ENCODE assay signal across 8 mouse cellular contexts in genomic region chr7:97325156-97325985, GRCm38 (mm10). TPM values are rescaled to one million over a fixed set of nuclear protein-coding genes. Genes with fewer than 3 reads are reported as not detected.
DNase-seq lines count a peak whose midpoint lies in the region; ATAC-seq and TF ChIP-seq lines count a peak whose summit lies in the region.

No protein-coding gene starts in this region.

- no peak for ATAC-seq in heart, embryonic 13.5 days (ENCODE audit: extremely low read depth, insufficient number of reproducible peaks, low FRiP score, low TSS enrichment)
- peak; percentile 54 for ATAC-seq in forebrain, embryonic 15.5 days (replicated peaks)
- ATAC-seq in limb, embryonic 13.5 days (ENCODE audit: low FRiP score, low read depth), result peak; percentile 46

- peaks cover 8% of the 10 kb centered on the region for H3K4me1 ChIP-seq in heart, embryonic 13.5 days
- H3K4me1 ChIP-seq in ES-E14 (ENCODE audit: control insufficient read depth in 2 of 2, insufficient read depth in 2 of 2, low read length in 2 of 2, poor library complexity in 1 of 2), result peaks cover 0 to 4% of the 10 kb centered on the region in 2 experiments; a peak in 1 of 4 replicates
- H3K4me1 ChIP-seq in forebrain, embryonic 15.5 days, result peaks cover 21% of the 10 kb centered on the region
- peaks cover 9% of the 10 kb centered on the region; the same call in 1 of the 2 replicates for H3K4me1 ChIP-seq in limb, embryonic 13.5 days

- H3K4me3 ChIP-seq in heart, embryonic 13.5 days, result peak overlapping the region; percentile 53
- H3K4me3 ChIP-seq in ES-E14 (ENCODE audit: insufficient read depth in 1 of 2, low read depth in 1 of 2, low read length in 2 of 2, poor library complexity in 1 of 2, severe bottlenecking in 1 of 2), result peak overlapping the region; percentile 64 to 74; a peak in 3 of 4 replicates
- peak overlapping the region; percentile 33 for H3K4me3 ChIP-seq in forebrain, embryonic 15.5 days
- peak overlapping the region; percentile 42 for H3K4me3 ChIP-seq in limb, embryonic 13.5 days

- H3K27me3 ChIP-seq in heart, embryonic 13.5 days (replicated peaks), result peaks cover 54% of the 10 kb centered on the region
- H3K27me3 ChIP-seq in forebrain, embryonic 15.5 days, result peaks cover 26% of the 10 kb centered on the region
- peaks cover 43% of the 10 kb centered on the region for H3K27me3 ChIP-seq in limb, embryonic 13.5 days

- H3K36me3 ChIP-seq in heart, embryonic 13.5 days, result peaks cover 8% of the 10 kb centered on the region
- no peaks in the 10 kb centered on the region; the same call in 1 of the 2 replicates for H3K36me3 ChIP-seq in ES-E14 (ENCODE audit: control insufficient read depth, insufficient read depth, low read length, poor library complexity, severe bottlenecking)
- no peaks in the 10 kb centered on the region; the same call in 1 of the 2 replicates for H3K36me3 ChIP-seq in forebrain, embryonic 15.5 days
- peaks cover 20% of the 10 kb centered on the region; the same call in 1 of the 2 replicates for H3K36me3 ChIP-seq in limb, embryonic 13.5 days

- DNase-seq in heart, postnatal 36 days, result no peak
- DNase-seq in ES-E14 (ENCODE audit: low read depth, low spot score), result no peak
- DNase-seq in right cerebral cortex, postnatal 10 days (ENCODE audit: low spot score in 2 of 2), result peak; percentile 76 to 78
- DNase-seq in Muller cell, postnatal 12 days (ENCODE audit: inconsistent ontology term), result no peak
- DNase-seq in adrenal gland, postnatal 10 days, result no peak

- in situ Hi-C loops in ES-E14 (cut with MboI; ENCODE audit: low sequenced_read_pairs in 2 of 2, unreplicated experiment in 2 of 2), result no loop called here

- no peaks in the 10 kb centered on the region for H3K9me3 ChIP-seq in heart, embryonic 13.5 days
- H3K9me3 ChIP-seq in ES-E14 (ENCODE audit: control insufficient read depth, insufficient read depth, low read depth, low read length), result no peaks in the 10 kb centered on the region
- H3K9me3 ChIP-seq in forebrain, embryonic 15.5 days, result no peaks in the 10 kb centered on the region
- H3K9me3 ChIP-seq in limb, embryonic 13.5 days, result no peaks in the 10 kb centered on the region

- intact Hi-C loops in heart, postnatal 36 days (cut with DNase I), result no loop called here

- peak overlapping the region; percentile 73 for H3K4me2 ChIP-seq in heart, embryonic 13.5 days
- peak overlapping the region; percentile 44 for H3K4me2 ChIP-seq in forebrain, embryonic 15.5 days (replicated peaks)
- peak overlapping the region; percentile 73 for H3K4me2 ChIP-seq in limb, embryonic 13.5 days (replicated peaks)

- H3K27ac ChIP-seq in heart, embryonic 13.5 days (replicated peaks), result no peak overlapping the region
- no peak overlapping the region for H3K27ac ChIP-seq in ES-E14 (ENCODE audit: insufficient read depth, low read depth, low read length, poor library complexity, severe bottlenecking)
- no peak overlapping the region for H3K27ac ChIP-seq in forebrain, embryonic 15.5 days (replicated peaks)
- no peak overlapping the region for H3K27ac ChIP-seq in limb, embryonic 13.5 days

- WGBS in heart, embryonic 13.5 days, result 13% methylated on average over 96 of the region's 96 CpGs
- WGBS in forebrain, embryonic 15.5 days, result 12% methylated on average over 94 of the region's 96 CpGs
- 10% methylated on average over 93 of the region's 96 CpGs for WGBS in limb, embryonic 13.5 days

- H3K9ac ChIP-seq in heart, embryonic 13.5 days, result peak overlapping the region; percentile 47; the same call in 1 of the 2 replicates
- peak overlapping the region; percentile 63 for H3K9ac ChIP-seq in ES-E14 (ENCODE audit: insufficient read depth, low read depth, low read length, poor library complexity, severe bottlenecking)
- no peak overlapping the region for H3K9ac ChIP-seq in forebrain, embryonic 15.5 days (replicated peaks)
- peak overlapping the region; percentile 43; the same call in 1 of the 2 replicates for H3K9ac ChIP-seq in limb, embryonic 13.5 days

TF ChIP-seq in ES-E14, 5 proteins besides CTCF, POLR2A, EP300 and RAD21:
- no peak for TF ChIP-seq HCFC1 (IDR thresholded peaks at IDR 0.05; ENCODE audit: borderline replicate concordance, insufficient read depth, low read length)
- no peak for TF ChIP-seq ZNF384 (IDR thresholded peaks at IDR 0.05; ENCODE audit: low read depth, low read length)
- TF ChIP-seq ZC3H11A (IDR thresholded peaks at IDR 0.05; ENCODE audit: borderline replicate concordance, low read depth, low read length), result no peak
- no peak for TF ChIP-seq CHD2 (IDR thresholded peaks at IDR 0.05; ENCODE audit: low read depth, low read length)
- TF ChIP-seq MAFK (IDR thresholded peaks at IDR 0.05; ENCODE audit: insufficient read depth, low read depth, low read length), result no peak

RNA-seq across cellular contexts. Expression of gene Usp35, which starts 6.4 kb away (rescaled TPM):
- 0.96 TPM in 2 replicates for polyA plus RNA-seq in heart, embryonic 13.5 days (2015; fragmentation: Nextera tagmentation; extraction: Ambion mirVana)
- 1 to 10 TPM in 1 of 2 experiments, under 1 TPM in 1; 0.64 to 1.0 TPM for total RNA-seq in heart, postnatal 36 days (2021)
- 5.8 and 10.3 TPM in 2 replicates for total RNA-seq in ES-E14 (2012; rRNA removed)
- polyA plus RNA-seq in forebrain, embryonic 15.5 days (2015; fragmentation: Nextera tagmentation; extraction: Ambion mirVana), result 4.4 and 5.8 TPM in 2 replicates
- 2.1 and 2.2 TPM in 2 replicates for polyA plus RNA-seq in limb, embryonic 13.5 days (2015; fragmentation: Nextera tagmentation; extraction: Ambion mirVana)
- 1 to 10 TPM; 3.6 to 7.1 TPM for total RNA-seq in adrenal gland, postnatal 10 days (2021)

RNA-seq across cellular contexts. Expression of gene Kctd21, which starts 6.8 kb away (rescaled TPM):
- 3.4 and 3.7 TPM in 2 replicates for polyA plus RNA-seq in heart, embryonic 13.5 days (2015; fragmentation: Nextera tagmentation; extraction: Ambion mirVana)
- total RNA-seq in heart, postnatal 36 days (2021), result 1 to 10 TPM; 2.7 to 4.7 TPM
- total RNA-seq in ES-E14 (2012; rRNA removed), result 1.2 and 1.4 TPM in 2 replicates
- polyA plus RNA-seq in forebrain, embryonic 15.5 days (2015; fragmentation: Nextera tagmentation; extraction: Ambion mirVana), result 6.6 and 7.1 TPM in 2 replicates
- 4.9 and 5.1 TPM in 2 replicates for polyA plus RNA-seq in limb, embryonic 13.5 days (2015; fragmentation: Nextera tagmentation; extraction: Ambion mirVana)
- total RNA-seq in adrenal gland, postnatal 10 days (2021), result 1 to 10 TPM; 4.0 to 5.4 TPM

RNA-seq across cellular contexts. Expression of gene Alg8, which starts 46.0 kb away (rescaled TPM):
- 29.1 and 33.7 TPM in 2 replicates for polyA plus RNA-seq in heart, embryonic 13.5 days (2015; fragmentation: Nextera tagmentation; extraction: Ambion mirVana)
- total RNA-seq in heart, postnatal 36 days (2021), result 1 to 10 TPM; 4.2 to 4.7 TPM
- 9.0 and 9.7 TPM in 2 replicates for total RNA-seq in ES-E14 (2012; rRNA removed)
- 18.9 and 19.0 TPM in 2 replicates for polyA plus RNA-seq in forebrain, embryonic 15.5 days (2015; fragmentation: Nextera tagmentation; extraction: Ambion mirVana)
- polyA plus RNA-seq in limb, embryonic 13.5 days (2015; fragmentation: Nextera tagmentation; extraction: Ambion mirVana), result 34.7 and 37.8 TPM in 2 replicates
- 10 to 100 TPM; 13.2 to 13.8 TPM for total RNA-seq in adrenal gland, postnatal 10 days (2021)

Comparison
In these comparisons a context has a peak if more than half of its experiments do, and no peak if none do; other contexts are left out.
1. DNase-seq: peak in right cerebral cortex, postnatal 10 days (2 of 2); none in heart, postnatal 36 days (0 of 2), ES-E14 (single experiment), Muller cell, postnatal 12 days (single experiment) and adrenal gland, postnatal 10 days (single experiment).
2. Peak in every context shown above with its lines, with median percentiles within 50 percentile points of each other: H3K4me2 ChIP-seq and H3K4me3 ChIP-seq.